Comparison of ENCODE assay signal across 8 mouse cellular contexts in genomic region chr2:36048748-36049566, GRCm38 (mm10). TPM values are rescaled to one million over a fixed set of nuclear protein-coding genes. Genes with fewer than 3 reads are reported as not detected.
A peak's percentile ranks its signal among the peaks of the same experiment; 100 is the strongest.
DNase-seq lines count a peak whose midpoint lies in the region; ATAC-seq and TF ChIP-seq lines count a peak whose summit lies in the region.

Ndufa8 (minus strand) TSS chr2:36049406.
Morn5 (plus strand) TSS chr2:36049458.

- WGBS in hindbrain, embryonic 10.5 days = 1% methylated on average over 44 of the region's 44 CpGs
- under 1% methylated on average over 44 of the region's 44 CpGs for WGBS in lung, postnatal 0 days

- DNase-seq in MN1 (ENCODE audit: low spot score) = peak; percentile 97
- DNase-seq in cerebellum, adult 9-10 months = peak; percentile 99
- DNase-seq in hindbrain, embryonic 10.5 days (ENCODE audit: low spot score) = peak; percentile 99
- DNase-seq in layer of hippocampus, adult 9-11 months = peak; percentile 96
- peak; percentile 97 for DNase-seq in lung, postnatal 0 days (ENCODE audit: low spot score)
- peak; percentile 99 for DNase-seq in ovary, postnatal 14 days (ENCODE audit: low spot score)
- peak; percentile 99 for DNase-seq in thymus, postnatal 14 days

- H3K4me1 ChIP-seq in hindbrain, embryonic 10.5 days (replicated peaks) = peaks cover 23% of the 10 kb centered on the region
- H3K4me1 ChIP-seq in lung, postnatal 0 days (ENCODE audit: insufficient read depth, low read depth, low read length) = no peaks in the 10 kb centered on the region

- ATAC-seq in frontal cortex, adult (ENCODE audit: low TSS enrichment) = peak; percentile 97
- peak; percentile 99 for ATAC-seq in lung, postnatal 0 days

- TF ChIP-seq EP300 in lung, postnatal 0 days (IDR thresholded peaks at IDR 0.05) = no peak

- H3K9ac ChIP-seq in lung, postnatal 0 days (replicated peaks; ENCODE audit: low read depth) = peak within 1 kb of the TSS; percentile 73

- peaks cover 10% of the 10 kb centered on the region for H3K36me3 ChIP-seq in hindbrain, embryonic 10.5 days
- H3K36me3 ChIP-seq in lung, postnatal 0 days (ENCODE audit: insufficient read depth, low read length) = 0 out of 2 replicates have a peak, but pooled peaks cover under 1% of the 10 kb centered on the region

- H3K27me3 ChIP-seq in hindbrain, embryonic 10.5 days (ENCODE audit: insufficient read depth, poor library complexity, severe bottlenecking) = no peaks in the 10 kb centered on the region
- no peaks in the 10 kb centered on the region for H3K27me3 ChIP-seq in lung, postnatal 0 days (replicated peaks; ENCODE audit: insufficient read depth, low read length)

- H3K9me3 ChIP-seq in hindbrain, embryonic 10.5 days = no peaks in the 10 kb centered on the region
- H3K9me3 ChIP-seq in lung, postnatal 0 days (ENCODE audit: low read length) = no peaks in the 10 kb centered on the region

- peak within 1 kb of the TSS; percentile 89 for H3K27ac ChIP-seq in hindbrain, embryonic 10.5 days
- H3K27ac ChIP-seq in lung, postnatal 0 days (ENCODE audit: low read length) = peak within 1 kb of the TSS; percentile 44; the same call in 1 of the 2 replicates

- no peak for TF ChIP-seq CTCF in lung, postnatal 0 days (IDR thresholded peaks at IDR 0.05)

- peak within 1 kb of the TSS; percentile 82 for H3K4me3 ChIP-seq in hindbrain, embryonic 10.5 days
- H3K4me3 ChIP-seq in lung, postnatal 0 days (ENCODE audit: low read depth, low read length) = peak within 1 kb of the TSS; percentile 64

- peak within 1 kb of the TSS; percentile 72 for H3K4me2 ChIP-seq in lung, postnatal 0 days (replicated peaks; ENCODE audit: low read depth, low read length)

RNA-seq across cellular contexts. Expression of gene Ndufa8, which starts in this region (rescaled TPM):
- polyA plus RNA-seq in hindbrain, embryonic 10.5 days (2016; fragmentation: Nextera tagmentation; extraction: Ambion mirVana) = 202 and 224 TPM in 2 replicates
- polyA plus RNA-seq in lung, postnatal 0 days (2015; fragmentation: Nextera tagmentation; extraction: Ambion mirVana) = 202 and 228 TPM in 2 replicates

RNA-seq across cellular contexts. Expression of gene Morn5, which starts in this region (rescaled TPM):
- polyA plus RNA-seq in hindbrain, embryonic 10.5 days (2016; fragmentation: Nextera tagmentation; extraction: Ambion mirVana) = 1.3 and 4.0 TPM in 2 replicates
- 5.3 and 6.7 TPM in 2 replicates for polyA plus RNA-seq in lung, postnatal 0 days (2015; fragmentation: Nextera tagmentation; extraction: Ambion mirVana)

Comparison
In these comparisons a context has a peak if more than half of its experiments do, and no peak if none do; other contexts are left out.
1. Peak in every context shown above with its lines: DNase-seq, ATAC-seq, H3K4me3 ChIP-seq and H3K27ac ChIP-seq.